24 mouse cellular contexts compared by ENCODE assay signal in the genomic region with DNA sequence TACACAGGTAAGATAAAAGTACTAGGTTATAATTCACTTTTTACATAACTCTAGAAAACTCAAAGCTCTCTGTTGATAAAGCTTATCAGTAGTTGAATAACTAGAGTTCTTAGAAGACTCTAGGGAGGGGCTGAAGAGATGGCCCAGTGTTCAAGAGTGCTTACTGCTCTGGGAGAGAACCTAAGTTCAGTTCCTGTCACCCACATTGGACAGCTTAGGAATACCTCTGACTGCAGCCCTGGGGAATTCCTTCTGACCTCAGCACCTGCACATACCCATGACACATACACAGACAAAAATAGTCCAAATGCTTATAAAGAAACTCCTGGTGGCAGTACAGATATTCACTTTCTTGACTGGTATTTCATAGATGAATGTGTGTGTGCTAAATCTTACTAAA. TPM values are rescaled to one million over a fixed set of nuclear protein-coding genes. Genes with fewer than 3 reads are reported as not detected.
DNase-seq lines count a peak whose midpoint lies in the region; ATAC-seq and TF ChIP-seq lines count a peak whose summit lies in the region.
"Had no signal": no experiment of that assay in that cellular context is flagged by ENCODE, and none has a peak within 500 bp of the region (broad histone marks: within the 10 kb centered on the region; RNA-seq: fewer than 3 reads in every experiment).

No protein-coding gene starts in this region.

- peak; percentile 44; the same call in 1 of the 2 replicates for TF ChIP-seq EP300 in CH12.LX (IDR thresholded peaks at IDR 0.05; ENCODE audit: low read length)
- TF ChIP-seq EP300 in liver, postnatal 0 days (IDR thresholded peaks at IDR 0.05; ENCODE audit: low read depth) = no peak

- no peaks in the 10 kb centered on the region for H3K9me3 ChIP-seq in CH12.LX (replicated peaks; ENCODE audit: low read length)
- H3K9me3 ChIP-seq in liver, embryonic 11.5 days (ENCODE audit: control insufficient read depth, low read length) = no peaks in the 10 kb centered on the region
- H3K9me3 ChIP-seq in liver, postnatal 0 days (ENCODE audit: low read length) = no peaks in the 10 kb centered on the region
- H3K9me3 ChIP-seq: embryonic facial prominence, embryonic 13.5 days; forebrain, embryonic 12.5 days; hindbrain, embryonic 13.5 days; megakaryocyte, embryonic 14.5 days; neural tube, embryonic 13.5 days had no signal

- H3K9ac ChIP-seq in CH12.LX (ENCODE audit: insufficient read depth, low read depth) = no peak overlapping the region
- no peak overlapping the region for H3K9ac ChIP-seq in liver, embryonic 11.5 days (ENCODE audit: low read depth, low read length)
- H3K9ac ChIP-seq in liver, postnatal 0 days (replicated peaks) = no peak overlapping the region
- H3K9ac ChIP-seq: embryonic facial prominence, embryonic 13.5 days; forebrain, embryonic 12.5 days; hindbrain, embryonic 13.5 days; lung, embryonic 14.5 days; neural tube, embryonic 13.5 days had no signal

- no peak for TF ChIP-seq CTCF in CH12.LX (conservative IDR thresholded peaks at IDR 0.05 in 1 of 2, IDR thresholded peaks at IDR 0.05 in 1 of 2; ENCODE audit: low read depth in 2 of 2, low read length in 2 of 2)
- no peak for TF ChIP-seq CTCF in liver, postnatal 0 days (IDR thresholded peaks at IDR 0.05; ENCODE audit: low read depth)

- no peak overlapping the region for H3K27ac ChIP-seq in CH12.LX (ENCODE audit: insufficient read depth, low read depth)
- H3K27ac ChIP-seq in liver, embryonic 11.5 days (ENCODE audit: low read depth, low read length) = no peak overlapping the region
- H3K27ac ChIP-seq in liver, postnatal 0 days (ENCODE audit: low read depth) = 0 out of 2 replicates have a peak overlapping the region, but pooled peaks have one; percentile 1
- H3K27ac ChIP-seq: embryonic facial prominence, embryonic 13.5 days; forebrain, embryonic 12.5 days; heart, adult 2 months; hindbrain, embryonic 13.5 days; layer of hippocampus, adult 2 months; neural tube, embryonic 13.5 days had no signal

- no peak overlapping the region for H3K4me3 ChIP-seq in CH12.LX (replicated peaks in 1 of 3; ENCODE audit: low read depth in 2 of 3, low read length in 2 of 3, poor library complexity in 1 of 3)
- no peak overlapping the region for H3K4me3 ChIP-seq in liver, embryonic 11.5 days (ENCODE audit: low read depth, low read length)
- H3K4me3 ChIP-seq in liver, postnatal 0 days (ENCODE audit: low read depth, low read length) = no peak overlapping the region
- H3K4me3 ChIP-seq: embryonic facial prominence, embryonic 13.5 days; erythroblast, embryonic 14.5 days; forebrain, embryonic 12.5 days; heart, adult 2 months; hindbrain, embryonic 13.5 days; layer of hippocampus, adult 2 months; megakaryocyte, embryonic 14.5 days; myocyte; neural tube, embryonic 13.5 days had no signal

- H3K79me2 ChIP-seq in CH12.LX (replicated peaks; ENCODE audit: control insufficient read depth, extremely low read depth, insufficient read depth, poor library complexity, severe bottlenecking) = no peaks in the 10 kb centered on the region

- in situ Hi-C loops in CH12.LX (cut with MboI; ENCODE audit: low pct_ligation_motif_present, low pct_unique_long_range_greater_than_20kb, low sequenced_read_pairs) = no loop called here

- ATAC-seq in liver, embryonic 11.5 days (replicated peaks; ENCODE audit: low FRiP score) = peak; percentile 76
- no peak for ATAC-seq in liver, postnatal 0 days

- no peak for TF ChIP-seq POLR2A in CH12.LX (IDR thresholded peaks at IDR 0.05; ENCODE audit: low read depth, low read length)

- TF ChIP-seq RAD21 in CH12.LX (IDR thresholded peaks at IDR 0.05; ENCODE audit: low read depth, low read length) = no peak

- dilution Hi-C loops in CH12.LX (cut with MboI; ENCODE audit: extremely low pct_ligation_motif_present, extremely low pct_unique_long_range_greater_than_20kb, low sequenced_read_pairs) = no loop called here

- H3K36me3 ChIP-seq in CH12.LX (replicated peaks in 1 of 2; ENCODE audit: control insufficient read depth in 1 of 2, insufficient read depth in 1 of 2, low read length in 1 of 2) = peaks cover 62 to 96% of the 10 kb centered on the region in 2 experiments
- peaks cover 35% of the 10 kb centered on the region for H3K36me3 ChIP-seq in liver, embryonic 11.5 days (ENCODE audit: control insufficient read depth, insufficient read depth, low read length)
- peaks cover 54% of the 10 kb centered on the region for H3K36me3 ChIP-seq in liver, postnatal 0 days (replicated peaks; ENCODE audit: insufficient read depth, low read length)

- DNase-seq in CH12.LX (ENCODE audit: extremely low read depth) = peak; percentile 64
- peak; percentile 37 for DNase-seq in c-Kit-positive CD71-positive TER-119-positive erythroid progenitor cells, embryonic 14.5 days (ENCODE audit: low spot score)
- no peak for DNase-seq in liver, embryonic 11.5 days (ENCODE audit: low spot score)
- no peak for DNase-seq in liver, postnatal 0 days
- no peak for DNase-seq in adrenal gland, postnatal 36 days
- no peak for DNase-seq in lung, adult 18-20 months
- no peak for DNase-seq in gastrocnemius, postnatal 4 days (ENCODE audit: low spot score in 2 of 2)
- DNase-seq: adrenal gland, postnatal 25 days; cerebellum, adult 11-12 months; cerebellum, postnatal 25 days; embryo, embryonic 11 days; gastrocnemius, postnatal 14 days; heart, adult 2 months; kidney, postnatal 25 days; lung, embryonic 14.5 days; midbrain, embryonic 14.5 days had no signal

- H3K4me1 ChIP-seq in CH12.LX (ENCODE audit: control insufficient read depth in 1 of 2, insufficient read depth in 2 of 2) = peaks cover 0 to 22% of the 10 kb centered on the region in 2 experiments; a peak in 2 of 4 replicates
- peaks cover 4% of the 10 kb centered on the region for H3K4me1 ChIP-seq in liver, embryonic 11.5 days (replicated peaks; ENCODE audit: control insufficient read depth, insufficient read depth, low read length)
- 0 out of 2 replicates have a peak, but pooled peaks cover 6% of the 10 kb centered on the region for H3K4me1 ChIP-seq in liver, postnatal 0 days (ENCODE audit: insufficient read depth)
- H3K4me1 ChIP-seq: embryonic facial prominence, embryonic 13.5 days; forebrain, embryonic 12.5 days; hindbrain, embryonic 13.5 days; neural tube, embryonic 13.5 days had no signal

- H3K4me2 ChIP-seq in CH12.LX (ENCODE audit: insufficient read depth, low read depth, poor library complexity, severe bottlenecking) = no peak overlapping the region
- no peak overlapping the region for H3K4me2 ChIP-seq in liver, embryonic 11.5 days
- H3K4me2 ChIP-seq in liver, postnatal 0 days (ENCODE audit: low read depth, low read length) = no peak overlapping the region
- H3K4me2 ChIP-seq: embryonic facial prominence, embryonic 13.5 days; forebrain, embryonic 12.5 days; hindbrain, embryonic 13.5 days; lung, embryonic 14.5 days; neural tube, embryonic 13.5 days had no signal

- H3K27me3 ChIP-seq in CH12.LX (replicated peaks) = no peaks in the 10 kb centered on the region
- no peaks in the 10 kb centered on the region for H3K27me3 ChIP-seq in liver, embryonic 11.5 days (replicated peaks; ENCODE audit: control insufficient read depth, insufficient read depth, low read length)
- H3K27me3 ChIP-seq in liver, postnatal 0 days (ENCODE audit: insufficient read depth, low read length) = no peaks in the 10 kb centered on the region
- H3K27me3 ChIP-seq: embryonic facial prominence, embryonic 13.5 days; forebrain, embryonic 12.5 days; hindbrain, embryonic 13.5 days; megakaryocyte, embryonic 14.5 days; neural tube, embryonic 13.5 days had no signal

TF ChIP-seq in CH12.LX, 34 proteins besides CTCF, POLR2A, EP300 and RAD21:
- TF ChIP-seq ETS1 (conservative IDR thresholded peaks at IDR 0.05; ENCODE audit: low read depth, low read length) (peak; percentile 61; the same call in 1 of the 2 replicates), MEF2A (IDR thresholded peaks at IDR 0.05; ENCODE audit: borderline replicate concordance, low read depth, low read length) (peak; percentile 84), RCOR1 (conservative IDR thresholded peaks at IDR 0.05; ENCODE audit: low read depth, low read length) (no peak), UBTF (IDR thresholded peaks at IDR 0.05; ENCODE audit: low read depth, low read length) (no peak), POLR2AphosphoS2 (IDR thresholded peaks at IDR 0.05; ENCODE audit: low read depth, low read length) (peak; percentile 69; the same call in 1 of the 2 replicates)

RNA-seq across cellular contexts. Expression of gene Nit2, which starts 11.2 kb away (rescaled TPM):
- 59.4 and 60.1 TPM in 2 replicates for total RNA-seq in CH12.LX (2012; rRNA removed)
- total RNA-seq in CH12.LX (2014; rRNA removed) = 90.9 and 93.3 TPM in 2 replicates
- 71.8 and 84.4 TPM in 2 replicates for polyA plus RNA-seq in CH12.LX (2012; ENCODE audit: insufficient read length, low read depth)
- 65.9 and 72.1 TPM in 2 replicates for polyA plus RNA-seq in liver, embryonic 11.5 days (2014; fragmentation: Nextera tagmentation; extraction: Ambion mirVana)
- polyA plus RNA-seq in liver, postnatal 0 days (2015; fragmentation: Nextera tagmentation; extraction: Ambion mirVana) = 69.3 and 74.2 TPM in 2 replicates
- 10 to 100 TPM; 35.0 to 53.6 TPM for total RNA-seq in adrenal gland, postnatal 36 days (2021)
- 10 to 100 TPM; 39.6 to 40.8 TPM for total RNA-seq in gastrocnemius, postnatal 4 days (2021)

RNA-seq across cellular contexts. Expression of gene Tomm70a, which starts 34.4 kb away (rescaled TPM):
- 112 and 127 TPM in 2 replicates for total RNA-seq in CH12.LX (2012; rRNA removed)
- total RNA-seq in CH12.LX (2014; rRNA removed) = 194 and 216 TPM in 2 replicates
- polyA plus RNA-seq in CH12.LX (2012; ENCODE audit: insufficient read length, low read depth) = 129 TPM in 2 replicates
- polyA plus RNA-seq in liver, embryonic 11.5 days (2014; fragmentation: Nextera tagmentation; extraction: Ambion mirVana) = 66.9 and 76.4 TPM in 2 replicates
- polyA plus RNA-seq in liver, postnatal 0 days (2015; fragmentation: Nextera tagmentation; extraction: Ambion mirVana) = 27.6 and 29.9 TPM in 2 replicates
- total RNA-seq in adrenal gland, postnatal 36 days (2021) = 10 to 100 TPM; 56.3 to 59.2 TPM
- total RNA-seq in gastrocnemius, postnatal 4 days (2021) = 10 to 100 TPM; 40.4 to 43.9 TPM

Comparison
In these comparisons a context has a peak if more than half of its experiments do, and no peak if none do; other contexts are left out.
1. DNase-seq: peak in CH12.LX (single experiment) and c-Kit-positive CD71-positive TER-119-positive erythroid progenitor cells, embryonic 14.5 days (single experiment); none in liver, embryonic 11.5 days (single experiment), liver, postnatal 0 days (single experiment), adrenal gland, postnatal 36 days (0 of 2), lung, adult 18-20 months (0 of 2) and gastrocnemius, postnatal 4 days (0 of 2).